Mouse (Mus musculus): ENCODE data around the gene Xxylt1. TPM values are rescaled to one million over a fixed set of nuclear protein-coding genes. Genes with fewer than 3 reads are reported as not detected.

The Xxylt1 gene
- 13.4 and 15.1 TPM in 2 replicates for polyA plus RNA-seq (2014; fragmentation: Nextera tagmentation; extraction: Ambion mirVana)

DNA sequence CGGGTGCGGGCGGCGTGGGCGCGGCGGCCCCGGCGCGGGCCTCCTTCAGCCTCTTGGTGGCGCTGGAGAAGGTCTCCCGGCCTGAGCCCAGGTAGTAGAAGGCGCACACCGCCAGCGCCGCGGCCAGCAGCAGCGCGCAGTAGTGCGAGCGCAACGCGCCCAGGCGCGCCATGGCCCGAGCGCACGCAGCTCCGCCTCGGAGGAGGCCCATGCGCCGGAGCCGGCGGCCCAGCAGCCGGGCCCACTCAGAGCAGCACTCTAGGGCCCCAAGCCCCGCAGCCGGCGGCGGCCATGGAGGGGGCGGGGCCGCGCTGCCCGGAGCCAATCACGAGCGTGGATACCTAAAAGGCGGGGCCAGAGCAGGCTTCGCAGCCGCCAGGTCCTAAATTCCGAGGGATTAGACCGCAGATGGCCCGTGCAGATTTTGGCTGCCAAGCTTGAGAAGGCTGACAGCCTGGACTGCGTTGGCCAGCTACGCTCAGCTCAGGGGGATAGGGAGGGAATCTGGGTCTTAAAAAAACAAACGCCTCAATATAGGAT lies at the start of gene Xxylt1:
Gene Xxylt1 (minus strand): TSS at position 308 of the 540 bp plus-strand sequence.
- Histone ChIP-seq H3K4me3 (ENCODE audit: low read depth, low read length) (peak within 1 kb of the TSS; percentile 75), H3K27ac (ENCODE audit: low read depth, low read length) (peak within 1 kb of the TSS; percentile 57), H3K9me3 (ENCODE audit: control insufficient read depth, low read length) (no peaks in the 10 kb centered on the region), H3K4me2 (ENCODE audit: low read depth) (peak within 1 kb of the TSS; percentile 96), H3K27me3 (ENCODE audit: control insufficient read depth, insufficient read depth, low read length) (no peaks in the 10 kb centered on the region), H3K4me1 (ENCODE audit: control insufficient read depth, insufficient read depth, low read length) (peaks cover 4% of the 10 kb centered on the region; the same call in 1 of the 2 replicates), H3K9ac (ENCODE audit: low read length) (peak within 1 kb of the TSS; percentile 76), H3K36me3 (ENCODE audit: control insufficient read depth, insufficient read depth, low read length) (no peaks in the 10 kb centered on the region)
- ATAC-seq (ENCODE audit: insufficient read depth, low FRiP score, low TSS enrichment), result peak; percentile 100
- DNase-seq (ENCODE audit: low spot score), result peak; percentile 96
- WGBS, result under 1% methylated on average over 54 of the region's 54 CpGs

DNA sequence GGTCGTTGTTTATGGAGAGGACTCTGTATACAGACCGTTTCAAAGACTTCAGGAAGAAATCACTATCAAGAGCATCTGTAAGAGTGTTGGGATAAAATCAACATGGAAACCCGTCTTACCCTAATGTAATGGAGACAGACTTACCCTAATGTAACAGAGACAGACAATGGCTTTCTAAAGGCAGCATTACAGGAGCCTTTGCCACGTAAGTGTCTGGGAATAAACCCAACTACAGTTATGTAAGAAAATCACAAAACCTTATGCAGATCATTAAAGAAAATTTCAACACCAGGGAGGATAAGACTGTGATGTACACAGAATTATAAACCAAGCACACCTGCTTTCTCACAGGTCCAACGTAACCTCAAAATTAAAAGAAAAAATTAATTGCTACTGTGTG lies 46.9 kb upstream of the Xxylt1 start:
- DNase-seq (ENCODE audit: low spot score), result no peak

DNA sequence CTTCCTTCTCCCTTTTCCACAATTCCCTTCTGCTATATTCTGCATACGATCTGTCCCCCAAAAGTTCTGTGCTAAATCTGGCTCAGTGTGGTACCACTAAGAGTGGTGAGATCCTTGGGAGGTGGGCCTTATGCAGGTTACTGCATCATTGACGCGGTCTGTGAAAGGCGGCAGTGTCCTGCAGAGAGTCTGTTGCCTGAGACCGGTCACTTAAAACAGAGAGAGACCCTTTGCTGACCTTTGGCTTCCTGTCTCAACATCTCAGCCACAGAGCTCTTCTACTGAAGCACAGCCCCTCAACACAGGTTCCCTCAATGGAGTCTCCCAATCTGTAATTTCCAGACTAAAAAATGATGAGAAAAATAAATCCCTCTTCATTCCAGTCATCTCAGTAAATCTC lies 43.8 kb upstream of the Xxylt1 start:
- no peak overlapping the region for H3K4me3 ChIP-seq (ENCODE audit: low read depth, low read length)
- 62% methylated on average over 5 of the region's 5 CpGs for WGBS
- ATAC-seq (ENCODE audit: insufficient read depth, low FRiP score, low TSS enrichment), result no peak

More for the DNA sequence above, 46.9 kb upstream of the Xxylt1 start:
- H3K4me1 ChIP-seq (ENCODE audit: control insufficient read depth, insufficient read depth, low read length), result no peaks in the 10 kb centered on the region
- no peak overlapping the region for H3K4me2 ChIP-seq (ENCODE audit: low read depth)
- H3K27ac ChIP-seq (ENCODE audit: low read depth, low read length), result no peak overlapping the region
- ATAC-seq (ENCODE audit: insufficient read depth, low FRiP score, low TSS enrichment), result no peak
- no peaks in the 10 kb centered on the region for H3K27me3 ChIP-seq (ENCODE audit: control insufficient read depth, insufficient read depth, low read length)
- H3K4me3 ChIP-seq (ENCODE audit: low read depth, low read length), result no peak overlapping the region
- no peak overlapping the region for H3K9ac ChIP-seq (ENCODE audit: low read length)
- 86% methylated on average over 5 of the region's 5 CpGs for WGBS
- no peaks in the 10 kb centered on the region for H3K9me3 ChIP-seq (ENCODE audit: control insufficient read depth, low read length)
- peaks cover under 1% of the 10 kb centered on the region; the same call in 1 of the 2 replicates for H3K36me3 ChIP-seq (ENCODE audit: control insufficient read depth, insufficient read depth, low read length)

DNA sequence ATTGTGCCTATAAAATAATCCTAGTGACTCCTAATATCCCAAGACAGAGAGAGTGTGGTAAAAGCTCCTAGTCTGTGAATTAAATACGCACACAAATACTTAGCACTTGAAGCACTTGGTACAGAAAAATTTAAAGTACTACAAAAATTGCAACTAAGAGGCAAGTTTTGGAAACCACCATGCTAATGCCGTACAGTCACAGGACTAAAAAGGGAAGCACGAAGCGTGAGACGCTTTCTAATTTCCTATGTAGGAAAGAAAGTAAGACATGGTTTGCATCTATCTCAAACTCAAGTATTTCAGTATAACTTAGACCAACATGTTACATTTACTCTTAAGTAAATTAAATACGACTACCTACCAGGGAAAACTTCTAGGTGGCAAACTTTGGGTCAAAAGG lies 40.4 kb upstream of the Xxylt1 start:
- H3K36me3 ChIP-seq (ENCODE audit: control insufficient read depth, insufficient read depth, low read length), result peaks cover 2% of the 10 kb centered on the region; the same call in 1 of the 2 replicates
- H3K27ac ChIP-seq (ENCODE audit: low read depth, low read length), result no peak overlapping the region
- H3K27me3 ChIP-seq (ENCODE audit: control insufficient read depth, insufficient read depth, low read length), result no peaks in the 10 kb centered on the region
- ATAC-seq (ENCODE audit: insufficient read depth, low FRiP score, low TSS enrichment) (no peak), DNase-seq (ENCODE audit: low spot score) (no peak)
- no peaks in the 10 kb centered on the region for H3K4me1 ChIP-seq (ENCODE audit: control insufficient read depth, insufficient read depth, low read length)
- WGBS, result 94% methylated on average over 6 of the region's 6 CpGs
- H3K9ac ChIP-seq (ENCODE audit: low read length), result no peak overlapping the region
- H3K4me3 ChIP-seq (ENCODE audit: low read depth, low read length), result no peak overlapping the region
- no peaks in the 10 kb centered on the region for H3K9me3 ChIP-seq (ENCODE audit: control insufficient read depth, low read length)
- H3K4me2 ChIP-seq (ENCODE audit: low read depth), result no peak overlapping the region

More for the DNA sequence above, 43.8 kb upstream of the Xxylt1 start:
- no peak for DNase-seq (ENCODE audit: low spot score)
- Histone ChIP-seq H3K4me1 (ENCODE audit: control insufficient read depth, insufficient read depth, low read length) (no peaks in the 10 kb centered on the region), H3K27ac (ENCODE audit: low read depth, low read length) (no peak overlapping the region), H3K9ac (ENCODE audit: low read length) (no peak overlapping the region), H3K4me2 (ENCODE audit: low read depth) (no peak overlapping the region), H3K9me3 (ENCODE audit: control insufficient read depth, low read length) (no peaks in the 10 kb centered on the region), H3K36me3 (ENCODE audit: control insufficient read depth, insufficient read depth, low read length) (peaks cover 2% of the 10 kb centered on the region; the same call in 1 of the 2 replicates), H3K27me3 (ENCODE audit: control insufficient read depth, insufficient read depth, low read length) (no peaks in the 10 kb centered on the region)

GRCm38 (mm10) chr16:31113596-31113995 lies 32.4 kb upstream of the Xxylt1 start:
- Histone ChIP-seq H3K4me3 (ENCODE audit: low read depth, low read length) (no peak overlapping the region), H3K27me3 (ENCODE audit: control insufficient read depth, insufficient read depth, low read length) (no peaks in the 10 kb centered on the region), H3K9me3 (ENCODE audit: control insufficient read depth, low read length) (no peaks in the 10 kb centered on the region), H3K4me1 (ENCODE audit: control insufficient read depth, insufficient read depth, low read length) (no peaks in the 10 kb centered on the region), H3K9ac (ENCODE audit: low read length) (no peak overlapping the region), H3K27ac (ENCODE audit: low read depth, low read length) (no peak overlapping the region), H3K4me2 (ENCODE audit: low read depth) (no peak overlapping the region), H3K36me3 (ENCODE audit: control insufficient read depth, insufficient read depth, low read length) (peaks cover 7% of the 10 kb centered on the region)
- no peak for ATAC-seq (ENCODE audit: insufficient read depth, low FRiP score, low TSS enrichment)
- no peak for DNase-seq (ENCODE audit: low spot score)

GRCm38 (mm10) chr16:31101352-31101751 lies 20.1 kb upstream of the Xxylt1 start:
- no peaks in the 10 kb centered on the region for H3K4me1 ChIP-seq (ENCODE audit: control insufficient read depth, insufficient read depth, low read length)
- DNase-seq (ENCODE audit: low spot score), result no peak

DNA sequence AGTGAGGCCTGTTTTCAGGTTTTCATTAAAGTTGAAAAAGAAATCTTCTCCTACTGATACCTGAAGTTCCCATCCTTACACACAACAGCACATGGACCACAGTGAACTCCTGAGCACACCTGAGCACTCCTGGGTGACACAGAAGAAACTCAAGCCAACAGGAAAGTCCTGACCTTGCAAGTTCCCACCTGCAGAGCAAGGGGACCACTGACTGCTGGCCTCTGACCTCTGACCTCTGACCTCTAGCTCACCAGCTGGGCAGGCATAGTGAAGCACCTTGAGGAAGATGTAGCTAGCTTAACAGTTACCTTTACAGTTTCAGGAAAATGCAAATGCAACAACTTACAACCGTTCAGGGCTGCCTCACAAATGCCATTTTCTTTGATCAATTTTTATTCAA lies 18.7 kb upstream of the Xxylt1 start:
- H3K9ac ChIP-seq (ENCODE audit: low read length), result no peak overlapping the region
- ATAC-seq (ENCODE audit: insufficient read depth, low FRiP score, low TSS enrichment) (no peak), DNase-seq (ENCODE audit: low spot score) (no peak)
- peaks cover 6% of the 10 kb centered on the region for H3K36me3 ChIP-seq (ENCODE audit: control insufficient read depth, insufficient read depth, low read length)
- H3K9me3 ChIP-seq (ENCODE audit: control insufficient read depth, low read length), result no peaks in the 10 kb centered on the region
- no peaks in the 10 kb centered on the region for H3K27me3 ChIP-seq (ENCODE audit: control insufficient read depth, insufficient read depth, low read length)
- 75% methylated on average over 1 of the region's 1 CpGs for WGBS
- H3K4me3 ChIP-seq (ENCODE audit: low read depth, low read length), result no peak overlapping the region
- no peaks in the 10 kb centered on the region for H3K4me1 ChIP-seq (ENCODE audit: control insufficient read depth, insufficient read depth, low read length)
- no peak overlapping the region for H3K4me2 ChIP-seq (ENCODE audit: low read depth)
- no peak overlapping the region for H3K27ac ChIP-seq (ENCODE audit: low read depth, low read length)

More at GRCm38 (mm10) chr16:31101352-31101751, 20.1 kb upstream of the Xxylt1 start:
- Histone ChIP-seq H3K9ac (ENCODE audit: low read length) (no peak overlapping the region), H3K27ac (ENCODE audit: low read depth, low read length) (no peak overlapping the region), H3K9me3 (ENCODE audit: control insufficient read depth, low read length) (no peaks in the 10 kb centered on the region), H3K4me2 (ENCODE audit: low read depth) (no peak overlapping the region), H3K36me3 (ENCODE audit: control insufficient read depth, insufficient read depth, low read length) (peaks cover 6% of the 10 kb centered on the region), H3K27me3 (ENCODE audit: control insufficient read depth, insufficient read depth, low read length) (no peaks in the 10 kb centered on the region), H3K4me3 (ENCODE audit: low read depth, low read length) (no peak overlapping the region)
- 78% methylated on average over 2 of the region's 2 CpGs for WGBS
- no peak for ATAC-seq (ENCODE audit: insufficient read depth, low FRiP score, low TSS enrichment)

GRCm38 (mm10) chr16:31094036-31094435 lies 12.8 kb upstream of the Xxylt1 start:
- Histone ChIP-seq H3K4me3 (ENCODE audit: low read depth, low read length) (no peak overlapping the region), H3K9me3 (ENCODE audit: control insufficient read depth, low read length) (no peaks in the 10 kb centered on the region), H3K27me3 (ENCODE audit: control insufficient read depth, insufficient read depth, low read length) (no peaks in the 10 kb centered on the region), H3K4me2 (ENCODE audit: low read depth) (no peak overlapping the region), H3K4me1 (ENCODE audit: control insufficient read depth, insufficient read depth, low read length) (no peaks in the 10 kb centered on the region), H3K36me3 (ENCODE audit: control insufficient read depth, insufficient read depth, low read length) (0 out of 2 replicates have a peak, but pooled peaks cover 2% of the 10 kb centered on the region), H3K9ac (ENCODE audit: low read length) (no peak overlapping the region), H3K27ac (ENCODE audit: low read depth, low read length) (no peak overlapping the region)
- no peak for ATAC-seq (ENCODE audit: insufficient read depth, low FRiP score, low TSS enrichment)
- no peak for DNase-seq (ENCODE audit: low spot score)
- WGBS, result 76% methylated on average over 6 of the region's 6 CpGs

DNA sequence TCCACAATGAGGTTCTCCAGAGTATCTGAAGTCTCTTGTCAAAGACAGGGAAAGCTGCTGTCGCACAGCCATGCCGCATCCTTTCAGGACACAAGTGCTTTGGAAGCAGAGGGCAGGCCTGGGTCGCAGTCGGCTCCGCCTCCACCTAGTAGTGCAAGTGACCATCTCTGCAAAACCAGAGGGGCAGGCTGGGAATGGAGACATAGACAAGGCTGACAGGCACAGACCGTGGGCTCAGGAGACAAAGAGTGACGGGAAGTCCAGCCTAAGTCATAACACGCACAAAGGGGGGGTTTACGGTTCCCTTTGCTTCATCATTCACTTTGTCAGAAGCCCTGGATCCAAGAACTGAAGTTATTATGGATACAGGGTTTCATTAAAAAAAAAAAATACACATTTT lies 12.0 kb upstream of the Xxylt1 start:
- no peak overlapping the region for H3K27ac ChIP-seq (ENCODE audit: low read depth, low read length)
- DNase-seq (ENCODE audit: low spot score) (no peak), ATAC-seq (ENCODE audit: insufficient read depth, low FRiP score, low TSS enrichment) (no peak)
- no peaks in the 10 kb centered on the region for H3K36me3 ChIP-seq (ENCODE audit: control insufficient read depth, insufficient read depth, low read length)
- H3K27me3 ChIP-seq (ENCODE audit: control insufficient read depth, insufficient read depth, low read length), result no peaks in the 10 kb centered on the region
- H3K9me3 ChIP-seq (ENCODE audit: control insufficient read depth, low read length), result no peaks in the 10 kb centered on the region
- no peak overlapping the region for H3K4me2 ChIP-seq (ENCODE audit: low read depth)
- H3K9ac ChIP-seq (ENCODE audit: low read length), result no peak overlapping the region
- H3K4me1 ChIP-seq (ENCODE audit: control insufficient read depth, insufficient read depth, low read length), result no peaks in the 10 kb centered on the region
- H3K4me3 ChIP-seq (ENCODE audit: low read depth, low read length), result no peak overlapping the region
- 37% methylated on average over 9 of the region's 9 CpGs for WGBS
